Comparison of ENCODE assay signal across 1 mouse cellular context in the genomic region with DNA sequence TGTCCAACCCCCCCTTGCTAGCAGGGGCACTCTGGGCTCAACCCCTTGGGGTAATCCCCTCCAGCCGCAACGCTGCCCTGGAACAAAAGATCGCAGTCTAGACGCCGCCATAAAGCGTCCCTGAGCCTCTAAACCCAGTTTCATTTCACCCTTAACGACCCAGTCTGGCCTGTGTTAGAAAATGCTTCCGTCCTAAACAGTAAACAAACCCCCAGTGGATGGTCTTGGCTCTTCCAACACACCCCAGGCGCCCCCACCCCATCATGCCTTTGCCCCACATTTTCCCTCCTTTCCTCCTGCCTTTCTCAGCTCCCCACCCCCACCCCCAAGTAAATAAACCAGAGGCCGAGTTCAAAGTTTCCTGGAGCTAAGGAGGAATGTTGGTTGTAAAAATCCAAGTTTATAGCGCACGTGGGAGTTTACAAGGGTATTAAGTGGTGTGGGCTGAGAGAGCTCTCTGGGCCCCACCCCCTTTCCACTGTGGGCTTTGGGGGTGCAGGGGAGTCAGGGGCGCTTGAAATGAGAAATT.
TF ChIP-seq lines count a peak whose summit lies in the region.

No protein-coding gene starts in this region.

TF ChIP-seq in CH12.LX, 34 proteins besides CTCF, POLR2A, EP300 and RAD21:
- TF ChIP-seq HCFC1 (IDR thresholded peaks at IDR 0.05; ENCODE audit: low read depth, low read length) (no peak), MEF2A (IDR thresholded peaks at IDR 0.05; ENCODE audit: borderline replicate concordance, low read depth, low read length) (no peak), BHLHE40 (IDR thresholded peaks at IDR 0.05; ENCODE audit: low read depth, low read length) (no peak), MAZ (IDR thresholded peaks at IDR 0.05; ENCODE audit: low read depth, low read length) (no peak), SIN3A (IDR thresholded peaks at IDR 0.05; ENCODE audit: low read length) (no peak), RCOR1 (conservative IDR thresholded peaks at IDR 0.05; ENCODE audit: low read depth, low read length) (no peak), ZNF384 (IDR thresholded peaks at IDR 0.05; ENCODE audit: low read depth, low read length) (no peak), PAX5 (IDR thresholded peaks at IDR 0.05; ENCODE audit: low read length) (no peak), CHD2 (IDR thresholded peaks at IDR 0.05; ENCODE audit: low read length) (no peak), ZMIZ1 (IDR thresholded peaks at IDR 0.05; ENCODE audit: low read depth, low read length) (no peak), TBP (conservative IDR thresholded peaks at IDR 0.05; ENCODE audit: low read depth, low read length) (no peak), TCF12 (IDR thresholded peaks at IDR 0.05; ENCODE audit: low read depth, low read length) (no peak), JUN (IDR thresholded peaks at IDR 0.05; ENCODE audit: insufficient read depth, low read depth, low read length) (no peak), NRF1 (IDR thresholded peaks at IDR 0.05; ENCODE audit: low read depth, low read length) (no peak)
